Mouse (Mus musculus) ES-Bruce4 (cell line): ENCODE data around the gene Phldb3. TPM values are rescaled to one million over a fixed set of nuclear protein-coding genes. Genes with fewer than 3 reads are reported as not detected.
A peak's percentile ranks its signal among the peaks of the same experiment; 100 is the strongest.

ENCODE experiments used
- H3K27ac ChIP-seq: 2 replicates; pipeline ENCODE4 v1.5.1; 2012; ENCODE audit warnings: low read length, inconsistent platforms; ENCODE audit not compliant: insufficient read depth
- H3K27me3 ChIP-seq: 2 replicates; pipeline ENCODE4 v1.6.1; 2012; ENCODE audit warnings: mild to moderate bottlenecking, low read length, inconsistent platforms; ENCODE audit not compliant: control insufficient read depth, poor library complexity, insufficient read depth, severe bottlenecking
- H3K36me3 ChIP-seq: 2 replicates; pipeline ENCODE4 v1.6.1; 2012; ENCODE audit warnings: inconsistent platforms, mild to moderate bottlenecking, low read length, moderate library complexity; ENCODE audit not compliant: control insufficient read depth, poor library complexity, insufficient read depth, severe bottlenecking
- H3K4me1 ChIP-seq: one replicate; pipeline ENCODE4 v1.8.1; 2011; ENCODE audit warnings: low read length; ENCODE audit not compliant: control insufficient read depth, insufficient read depth
- H3K4me3 ChIP-seq: 2 replicates; pipeline ENCODE4 v1.5.1; 2011; ENCODE audit warnings: low read depth, mild to moderate bottlenecking, low read length
- H3K9ac ChIP-seq: 2 replicates; pipeline ENCODE4 v1.6.1; 2012; ENCODE audit warnings: low read depth, mild to moderate bottlenecking, inconsistent platforms; ENCODE audit not compliant: poor library complexity, severe bottlenecking
- H3K9me3 ChIP-seq: replicated peaks from 2 replicates; pipeline ENCODE4 v1.6.1; 2012; ENCODE audit warnings: mild to moderate bottlenecking, low read length, inconsistent platforms; ENCODE audit not compliant: control insufficient read depth, poor library complexity, insufficient read depth, severe bottlenecking
- CTCF ChIP-seq: IDR thresholded peaks from one replicate; pipeline ENCODE4 v1.8.1; 2011; ENCODE audit warnings: low read depth, low read length
- EP300 ChIP-seq: IDR thresholded peaks from 2 replicates; pipeline ENCODE4 v1.6.1; 2011; ENCODE audit warnings: low read depth, low read length; ENCODE audit not compliant: insufficient read depth
- POLR2A ChIP-seq: IDR thresholded peaks from one replicate; pipeline ENCODE4 v1.8.1; 2011; ENCODE audit warnings: low read length; ENCODE audit not compliant: insufficient read depth
- polyA plus RNA-seq: library from polyadenylated mRNA; stranded (reverse); fragments of >200 nt; gene quantifications from 2 replicates; pipeline ENCODE4 v1.2.4, GENCODE M21; 2011; ENCODE audit warnings: low read depth; ENCODE audit not compliant: missing spikeins, insufficient read depth, insufficient read length

Phldb3 gene
- polyA plus RNA-seq, 1 experiment: 7.1 TPM

- TF ChIP-seq CTCF: no peak
- peak; percentile 51; the same call in 1 of the 2 replicates for TF ChIP-seq EP300
- TF ChIP-seq POLR2A: no peak
- Histone ChIP-seq H3K36me3 (no peaks in the 10 kb centered on the region), H3K27ac (peak overlapping the region; percentile 37; the same call in 1 of the 2 replicates), H3K4me3 (no peak overlapping the region), H3K4me1 (peaks cover 17% of the 10 kb centered on the region), H3K9ac (peak overlapping the region; percentile 4; the same call in 1 of the 2 replicates), H3K9me3 (no peaks in the 10 kb centered on the region), H3K27me3 (no peaks in the 10 kb centered on the region)
These were observed 19.7 kb downstream of the Phldb3 start for GRCm38 (mm10) chr7:24630116-24630880.

GRCm38 (mm10) chr7:24636264-24636663 lies 25.7 kb downstream of the Phldb3 start, which contains the start of gene Lypd3:
Gene Lypd3 (plus strand): TSS chr7:24636550.
- no peaks in the 10 kb centered on the region for H3K27me3 ChIP-seq
- H3K36me3 ChIP-seq: no peaks in the 10 kb centered on the region
- H3K9me3 ChIP-seq: no peaks in the 10 kb centered on the region
- no peak for TF ChIP-seq POLR2A
- no peak for TF ChIP-seq CTCF
- no peak for TF ChIP-seq EP300
- peak within 1 kb of the TSS; percentile 43 for H3K4me3 ChIP-seq
- H3K4me1 ChIP-seq: no peaks in the 10 kb centered on the region
- no peak within 1 kb of the TSS for H3K9ac ChIP-seq
- no peak within 1 kb of the TSS for H3K27ac ChIP-seq

- Histone ChIP-seq H3K4me1 (no peaks in the 10 kb centered on the region), H3K9me3 (no peaks in the 10 kb centered on the region), H3K27ac (no peak overlapping the region), H3K4me3 (peak overlapping the region; percentile 43), H3K9ac (no peak overlapping the region), H3K27me3 (no peaks in the 10 kb centered on the region), H3K36me3 (no peaks in the 10 kb centered on the region)
- TF ChIP-seq EP300 (no peak), CTCF (no peak), POLR2A (no peak)
These were observed 26.5 kb downstream of the Phldb3 start for GRCm38 (mm10) chr7:24637046-24637445.

GRCm38 (mm10) chr7:24638026-24638856 lies 27.7 kb downstream of the Phldb3 start:
- Histone ChIP-seq H3K9ac (peak overlapping the region; percentile 8; the same call in 1 of the 2 replicates), H3K36me3 (no peaks in the 10 kb centered on the region), H3K27ac (no peak overlapping the region), H3K9me3 (no peaks in the 10 kb centered on the region), H3K27me3 (no peaks in the 10 kb centered on the region), H3K4me1 (no peaks in the 10 kb centered on the region), H3K4me3 (peak overlapping the region; percentile 47)
- TF ChIP-seq POLR2A (no peak), CTCF (no peak), EP300 (no peak)

GRCm38 (mm10) chr7:24640450-24640849 lies 29.9 kb downstream of the Phldb3 start:
- Histone ChIP-seq H3K27ac (no peak overlapping the region), H3K4me3 (no peak overlapping the region), H3K27me3 (no peaks in the 10 kb centered on the region), H3K9ac (no peak overlapping the region), H3K9me3 (no peaks in the 10 kb centered on the region), H3K4me1 (no peaks in the 10 kb centered on the region), H3K36me3 (no peaks in the 10 kb centered on the region)
- no peak for TF ChIP-seq CTCF
- TF ChIP-seq POLR2A: no peak
- TF ChIP-seq EP300: no peak
